Mouse (Mus musculus): ENCODE results near the gene Rap1b. TPM values are rescaled to one million over a fixed set of nuclear protein-coding genes. Genes with fewer than 3 reads are reported as not detected.

Rap1b gene
- total RNA-seq, 1 experiment from 2014 or later, result 126 TPM

- no peak for DNase-seq
These were observed 61.9 kb downstream of the Rap1b start for GRCm38 (mm10) chr10:117783786-117784420.

- DNase-seq, result peak; percentile 17
These were observed 63.2 kb downstream of the Rap1b start for GRCm38 (mm10) chr10:117782491-117783260.

DNA sequence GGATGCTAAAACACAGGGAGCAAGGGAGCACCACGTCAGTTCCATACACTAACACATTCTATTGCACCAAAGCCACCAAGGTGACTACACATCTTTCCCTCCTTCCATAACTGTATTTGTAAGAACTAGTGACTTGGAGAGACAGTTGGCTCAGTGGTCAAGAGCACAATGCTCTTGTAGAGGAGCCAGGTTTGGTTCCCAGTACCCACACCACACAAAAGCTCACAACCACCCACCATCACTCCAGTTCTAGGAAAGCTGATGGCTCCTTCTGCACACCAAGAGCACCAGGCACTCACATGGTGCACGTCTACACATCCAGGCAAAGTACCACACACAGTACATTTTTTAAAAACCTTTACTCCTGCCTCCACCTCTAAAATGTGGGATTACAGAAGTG is 63.8 kb downstream of the Rap1b start:
- DNase-seq, result no peak

DNA sequence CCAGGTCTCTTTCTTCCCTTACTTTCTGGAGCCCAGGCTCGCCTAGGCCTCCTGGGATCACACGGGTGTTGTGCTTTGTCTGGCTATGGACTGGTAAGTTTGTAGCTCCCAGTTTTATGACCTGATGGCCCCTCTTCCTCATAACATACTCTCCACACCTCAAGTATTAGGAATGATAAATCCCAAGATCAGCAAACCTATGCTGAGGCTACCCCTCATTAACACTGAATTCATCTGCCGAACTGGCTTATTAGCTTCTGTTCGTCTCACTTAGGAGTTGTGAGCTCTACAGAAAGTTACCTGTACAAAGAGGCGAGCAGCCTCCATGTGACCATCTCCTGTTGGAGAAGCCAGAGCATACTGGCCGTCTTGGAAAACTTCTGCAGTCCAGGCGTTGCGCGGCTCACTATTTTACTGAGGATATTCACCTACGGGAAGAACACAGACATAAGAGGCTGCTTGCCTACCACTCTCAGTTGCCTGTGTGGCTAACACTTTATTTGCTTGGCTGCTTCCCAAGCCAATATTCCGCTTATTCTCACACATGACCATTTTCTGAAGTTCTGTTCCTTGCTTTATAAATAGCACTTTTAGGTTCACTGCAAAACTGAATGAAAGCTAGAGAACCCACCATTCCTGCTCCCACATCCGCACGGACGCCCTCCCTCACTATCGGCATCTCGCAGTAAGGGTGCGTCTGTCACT is 64.7 kb downstream of the Rap1b start:
- DNase-seq, result no peak

GRCm38 (mm10) chr10:117780306-117780911 is 65.4 kb downstream of the Rap1b start:
- no peak for DNase-seq

DNA sequence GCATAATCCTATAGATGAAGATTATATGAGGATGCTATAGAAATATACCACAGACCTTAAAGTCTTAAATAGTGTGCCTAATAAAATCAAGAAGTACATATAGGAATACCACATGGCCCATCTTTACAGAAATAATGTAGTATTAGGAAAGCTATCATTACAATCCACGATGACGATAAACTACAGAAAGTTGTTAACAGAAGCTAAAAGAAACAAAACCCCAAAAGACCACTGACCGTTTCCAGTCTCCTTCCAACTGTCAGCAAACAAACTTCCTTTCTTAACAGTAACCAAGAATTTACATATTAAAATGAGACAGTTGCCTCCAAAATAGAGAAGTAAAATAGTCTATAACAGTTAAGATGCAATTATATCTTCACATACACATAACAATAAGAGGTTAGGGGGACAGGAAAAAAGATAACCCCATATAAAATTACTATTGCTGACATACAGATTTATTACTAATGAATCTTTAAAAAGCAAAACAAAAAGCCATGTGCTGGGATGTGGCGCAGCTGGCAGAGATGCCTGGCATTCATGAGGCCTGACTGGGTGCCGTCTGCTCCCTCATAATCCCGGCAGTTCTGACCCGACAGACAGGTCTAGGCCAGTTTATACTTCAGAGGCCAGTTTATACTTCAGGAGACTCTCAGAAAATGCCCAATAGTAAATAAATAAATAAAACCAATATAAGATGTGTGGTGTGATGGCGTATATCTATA is 66.1 kb downstream of the Rap1b start:
- no peak for DNase-seq

DNA sequence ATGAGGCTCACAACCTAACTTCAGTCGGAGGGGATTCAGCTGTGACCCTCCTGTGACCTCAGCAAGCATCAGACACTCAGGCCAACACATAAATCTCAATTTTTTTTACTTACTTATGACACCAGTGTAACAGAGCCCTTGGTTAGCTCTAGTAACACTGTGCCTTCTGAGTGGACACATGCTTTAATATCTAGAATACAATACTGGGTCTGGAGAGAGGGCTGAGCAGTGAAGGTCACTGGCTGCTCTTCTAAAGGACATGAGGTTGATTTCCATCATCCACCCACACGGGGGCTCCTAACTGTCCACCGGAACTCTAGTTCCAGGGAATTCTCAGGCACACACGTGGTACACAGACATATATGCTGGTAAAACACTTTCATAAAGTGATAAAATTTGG is 66.9 kb downstream of the Rap1b start:
- DNase-seq, result no peak

DNA sequence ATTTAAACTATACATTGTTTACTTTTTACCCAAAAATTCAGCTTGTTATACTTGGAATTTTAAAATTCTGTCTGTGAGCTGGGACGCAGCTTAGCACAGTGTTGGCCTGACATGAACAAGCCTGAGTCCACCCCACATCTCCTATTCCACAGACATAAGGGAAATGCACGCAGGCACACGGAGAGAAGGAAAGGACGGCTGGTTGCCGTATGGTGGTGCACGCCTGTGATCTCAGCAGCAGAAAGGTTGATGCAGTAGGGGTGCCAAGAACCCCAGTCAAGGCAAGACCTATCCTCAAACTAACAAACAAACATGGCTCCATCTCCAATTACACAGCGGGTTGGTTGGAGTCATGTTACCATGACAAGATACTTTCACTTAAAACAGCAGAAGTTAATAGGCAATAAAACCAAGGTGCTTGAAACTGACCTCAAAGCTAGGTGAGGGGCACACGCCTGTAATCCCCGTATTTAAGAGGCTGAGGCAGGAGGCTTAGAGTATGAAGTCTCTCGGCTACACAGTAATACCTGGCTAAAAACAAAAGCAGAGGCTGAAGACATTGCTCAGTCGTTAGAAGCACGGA is 67.4 kb downstream of the Rap1b start:
- no peak for DNase-seq

DNA sequence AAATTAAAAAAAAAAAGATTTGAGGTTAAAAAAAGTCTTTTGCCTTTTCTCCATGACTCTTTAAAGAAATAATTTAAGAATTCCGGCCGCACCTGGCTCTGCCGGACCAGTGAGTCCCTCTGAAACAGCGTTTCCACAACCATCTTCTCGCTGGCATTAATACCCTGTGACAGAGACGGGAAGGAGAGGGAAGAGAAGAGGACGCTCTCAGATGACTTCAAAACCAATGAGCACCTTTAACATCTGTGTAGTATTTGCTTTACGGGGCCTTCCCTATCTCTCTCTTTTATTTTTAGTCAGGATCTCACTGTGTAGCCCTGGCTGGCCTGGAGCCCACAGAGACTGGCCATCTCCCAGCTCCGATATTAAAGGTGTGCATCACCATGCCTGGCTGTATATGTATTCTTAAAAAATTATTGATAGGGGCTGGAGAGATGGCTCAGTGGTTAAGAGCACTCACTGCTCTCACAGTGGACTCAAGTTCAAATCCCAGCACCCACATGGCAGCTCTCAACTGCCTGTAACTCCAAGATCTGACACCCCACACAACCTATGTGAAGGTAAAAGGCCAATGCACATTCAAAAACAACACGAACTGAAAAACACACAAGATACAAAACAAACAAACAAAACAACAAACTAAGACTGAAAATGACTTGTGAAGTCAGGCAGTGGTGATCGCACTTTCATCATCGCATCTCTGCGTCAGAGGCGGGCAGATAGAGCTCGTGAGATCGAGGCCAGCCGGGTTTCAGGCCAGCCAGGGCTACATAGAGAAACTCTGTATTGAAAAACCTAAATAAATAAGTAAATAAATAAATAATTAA is 68.1 kb downstream of the Rap1b start:
- no peak for DNase-seq

DNA sequence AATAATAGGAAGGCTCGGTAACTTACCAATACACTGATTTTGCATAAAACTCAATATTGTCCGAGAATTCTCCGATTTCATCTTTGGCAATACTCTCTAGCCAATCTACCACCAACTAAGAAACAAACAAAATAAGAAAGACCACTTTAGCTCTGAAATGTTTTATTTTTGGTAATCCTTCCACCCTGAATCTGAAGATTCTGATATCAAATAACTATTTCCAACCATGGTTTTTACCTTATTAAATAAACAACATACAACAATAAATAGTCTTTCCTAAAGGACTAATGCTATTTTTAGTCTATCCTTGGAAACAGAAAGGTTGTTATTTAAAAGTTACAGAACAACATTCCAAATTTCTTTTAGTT is 68.7 kb downstream of the Rap1b start:
- DNase-seq, result no peak

DNA sequence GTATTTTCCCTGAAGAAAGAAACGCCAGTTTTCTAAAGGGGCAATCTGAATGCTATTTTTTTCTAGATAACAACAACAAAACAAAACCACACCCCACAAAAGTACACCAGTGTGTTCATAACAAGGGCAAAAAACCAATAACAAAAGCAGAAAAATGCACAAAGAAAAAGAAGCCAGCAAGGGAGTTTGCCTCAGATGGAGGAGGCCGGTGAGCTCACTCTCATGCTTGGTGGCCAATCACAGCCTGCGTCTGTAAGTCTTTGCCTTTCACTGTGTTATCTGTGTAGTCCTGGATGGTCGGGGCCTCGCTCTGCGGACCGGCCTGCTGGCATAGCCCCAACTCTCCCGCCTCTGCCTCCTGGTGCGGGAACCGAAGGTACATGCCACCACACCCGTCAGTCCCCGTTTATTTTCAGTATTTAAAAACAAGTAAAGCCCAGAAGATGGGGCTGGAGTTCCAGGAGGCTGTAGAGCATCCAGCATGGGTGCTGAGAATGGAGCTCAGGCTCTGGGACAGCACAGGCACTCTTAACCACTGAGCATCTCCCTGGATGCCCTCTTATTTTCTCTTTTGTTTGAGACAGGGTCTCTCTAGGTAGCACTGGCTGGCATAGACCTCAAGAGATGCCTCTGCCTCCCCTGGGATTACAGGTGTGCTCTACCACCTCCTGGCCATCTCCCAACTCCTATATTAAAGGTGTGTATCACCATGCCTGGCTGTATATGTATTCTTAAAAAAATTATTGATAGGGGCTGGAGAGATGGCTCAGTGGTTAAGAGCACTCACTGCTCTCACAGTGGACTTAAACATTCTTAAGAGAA is 69.3 kb downstream of the Rap1b start:
- DNase-seq, result no peak

DNA sequence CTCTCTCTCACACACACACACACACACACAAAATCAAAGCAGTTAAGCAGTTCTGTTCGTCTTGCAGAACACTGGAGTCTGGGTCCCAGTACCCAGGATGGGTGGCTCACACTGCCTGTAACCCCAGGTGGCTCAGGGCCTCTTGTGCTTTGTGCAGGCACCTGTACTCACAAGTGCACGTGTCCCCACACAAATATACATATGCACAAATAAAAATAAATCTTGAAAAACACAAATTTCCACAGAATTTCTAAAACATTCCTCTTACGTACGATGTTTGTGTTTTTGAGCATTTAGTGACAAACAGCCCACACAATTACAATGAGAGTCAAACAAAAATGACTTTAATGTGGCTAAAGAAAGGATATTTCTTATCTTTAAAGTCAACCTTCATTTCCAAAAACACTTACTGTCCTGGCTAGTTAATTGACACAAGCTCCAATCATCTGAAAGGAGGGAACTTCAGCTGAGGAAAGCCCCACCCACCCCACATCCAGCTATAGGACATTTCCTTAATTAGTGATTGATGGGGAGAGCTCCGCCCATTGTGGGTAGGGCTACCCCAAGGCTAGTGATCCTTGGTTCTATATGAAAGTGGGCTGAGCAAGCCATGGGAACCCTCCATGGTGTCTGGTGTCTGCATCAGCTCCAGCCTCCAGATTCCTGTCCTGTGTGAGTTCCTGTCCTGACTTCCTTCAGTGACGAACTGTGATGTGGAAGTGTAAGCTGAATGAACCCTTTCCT is 70.3 kb downstream of the Rap1b start:
- DNase-seq, result no peak

GRCm38 (mm10) chr10:117774817-117775120 is 71.1 kb downstream of the Rap1b start:
- no peak for DNase-seq

DNA sequence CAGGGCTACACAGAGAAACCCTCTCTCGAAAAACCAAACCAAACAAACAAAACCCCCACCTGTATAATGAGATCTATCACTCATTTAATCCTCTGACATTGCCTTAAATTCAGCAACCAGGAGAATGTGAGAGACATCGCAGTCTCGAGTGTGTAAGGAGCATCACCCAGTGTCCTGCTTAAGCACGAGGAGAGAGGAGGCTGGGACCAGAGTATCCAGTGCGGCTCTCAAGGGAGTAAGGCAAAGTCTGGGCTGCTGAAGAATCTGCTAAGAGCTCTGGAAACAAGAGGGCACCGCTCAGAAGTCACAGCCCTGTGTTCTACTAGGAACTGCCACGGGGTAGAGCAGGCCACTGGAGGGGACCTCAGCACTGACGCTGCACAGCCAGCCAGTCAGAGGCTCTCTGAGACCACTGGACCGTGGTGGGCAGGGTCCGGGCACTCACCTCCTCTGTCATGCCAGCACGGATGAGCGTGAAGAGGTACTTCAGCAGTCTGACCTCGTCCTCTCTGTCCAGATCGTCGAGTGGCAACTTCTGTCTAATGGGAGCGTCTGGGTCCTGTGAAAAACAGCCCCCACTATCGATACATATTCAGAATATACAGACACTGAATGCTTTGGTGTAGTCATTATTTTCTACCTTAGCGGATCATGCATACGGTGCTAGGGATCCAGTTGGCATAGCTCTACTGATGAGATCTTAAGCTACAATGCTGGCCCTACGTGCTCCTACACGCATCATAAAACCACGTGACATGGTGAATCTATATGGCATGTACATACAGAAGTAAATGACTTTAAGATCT is 71.6 kb downstream of the Rap1b start:
- DNase-seq, result no peak

DNA sequence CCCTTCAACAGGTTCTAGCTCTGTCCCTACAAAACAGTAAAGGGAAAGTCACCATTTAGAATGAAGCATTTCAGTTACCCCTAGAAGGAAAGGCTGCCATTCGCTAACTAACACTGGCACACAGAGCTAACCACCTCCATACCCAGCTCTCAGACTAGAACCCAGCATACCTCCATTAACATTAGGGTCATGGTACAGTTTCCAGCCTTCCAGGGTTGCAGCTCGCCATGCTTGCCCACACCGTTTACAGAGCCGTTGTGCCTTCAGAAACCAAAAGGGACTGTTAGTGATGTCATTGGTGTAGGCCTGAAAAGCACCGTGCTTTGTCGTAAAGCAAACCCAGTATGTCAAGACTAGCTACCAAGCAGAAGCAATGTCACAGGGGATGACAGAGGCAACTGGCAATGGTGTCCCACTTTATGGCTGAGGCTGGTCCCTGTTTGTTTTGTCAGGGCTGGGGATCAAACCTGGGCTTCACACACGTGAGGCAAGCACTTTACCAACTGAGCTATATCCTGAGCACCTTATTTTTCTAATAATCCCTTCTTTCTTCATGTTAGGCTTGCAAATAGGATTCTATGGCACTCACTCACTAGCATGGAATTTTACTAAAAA is 72.6 kb downstream of the Rap1b start:
- DNase-seq, result no peak

DNA sequence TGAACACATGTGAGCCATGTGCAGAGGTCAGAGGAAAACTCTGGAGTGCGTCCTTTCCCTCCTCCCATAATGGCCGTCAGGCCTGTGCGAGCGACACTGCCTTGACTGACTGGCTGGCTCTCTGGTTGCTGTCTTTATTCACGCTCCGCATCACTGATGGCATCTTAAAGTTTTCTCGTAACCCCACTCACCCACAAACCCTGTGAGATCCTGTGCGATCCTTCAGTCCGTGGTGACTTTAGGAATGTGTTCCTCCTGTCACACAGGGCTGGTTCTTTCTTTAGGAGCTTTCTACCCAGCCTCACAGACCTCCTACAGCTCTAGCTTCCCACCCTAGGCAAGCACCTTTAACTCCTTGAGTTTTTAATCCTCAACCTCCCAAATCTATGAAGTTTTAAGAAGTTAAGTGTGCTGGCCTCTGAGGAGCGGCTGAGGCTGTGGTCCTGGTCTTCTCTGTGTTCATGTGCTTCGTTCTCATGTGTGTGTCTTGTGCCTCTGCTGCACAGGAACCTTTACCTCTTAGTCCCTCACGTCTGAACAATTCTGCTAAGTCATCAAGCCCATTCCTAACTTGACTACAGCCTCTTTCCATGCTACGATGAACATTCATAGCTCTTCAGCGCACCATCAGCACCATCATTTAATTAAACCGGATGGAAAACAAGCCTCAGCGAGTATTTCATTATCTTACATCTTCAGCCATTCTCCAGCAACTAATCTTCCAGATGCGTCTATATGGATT is 73.3 kb downstream of the Rap1b start:
- no peak for DNase-seq

DNA sequence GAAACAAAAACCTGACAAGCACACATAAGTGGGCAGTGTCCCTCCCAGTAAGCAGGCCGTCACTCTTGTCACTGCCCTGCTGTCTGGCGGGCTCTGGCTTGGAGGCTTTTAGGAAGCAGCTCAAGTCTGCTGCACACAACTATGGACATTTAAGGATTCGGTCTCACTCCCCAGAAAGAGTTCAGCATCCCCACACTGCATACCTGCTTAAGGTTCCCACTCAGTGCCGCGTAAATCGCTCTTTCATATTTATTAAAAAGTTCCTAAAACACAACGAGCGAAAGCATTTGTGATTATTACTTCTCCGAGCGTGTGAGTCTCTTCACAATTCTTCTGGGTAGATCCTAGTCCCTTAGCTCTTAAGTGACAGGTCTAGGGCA is 74.7 kb downstream of the Rap1b start:
- DNase-seq, result no peak
